Mouse (Mus musculus) testis, adult 2 months (tissue): ENCODE results near the gene Perm1. TPM values are rescaled to one million over a fixed set of nuclear protein-coding genes. Genes with fewer than 3 reads are reported as not detected.

Experiments
- H3K27ac ChIP-seq: fragments of 200-500 bp; 2 replicates; pipeline ENCODE4 v1.5.1; 2012; ENCODE audit warnings: low read depth, low read length; ENCODE audit not compliant: control insufficient read depth, insufficient read depth
- H3K27me3 ChIP-seq: fragments of 200-500 bp; 2 replicates; pipeline ENCODE4 v1.6.1; 2012; ENCODE audit warnings: mild to moderate bottlenecking, low read length, moderate library complexity; ENCODE audit not compliant: control insufficient read depth, insufficient read depth
- H3K36me3 ChIP-seq: fragments of 200-500 bp; 2 replicates; pipeline ENCODE4 v1.6.1; 2012; ENCODE audit warnings: mild to moderate bottlenecking, low read length; ENCODE audit not compliant: control insufficient read depth, insufficient read depth
- H3K4me1 ChIP-seq: fragments of 200-500 bp; 2 replicates; pipeline ENCODE4 v1.6.1; 2012; ENCODE audit warnings: low read length; ENCODE audit not compliant: control insufficient read depth, insufficient read depth
- H3K4me3 ChIP-seq: fragments of 200-500 bp; 2 replicates; pipeline ENCODE4 v1.5.1; 2012; ENCODE audit warnings: low read depth, mild to moderate bottlenecking, low read length, moderate library complexity, mixed read lengths; ENCODE audit not compliant: control insufficient read depth
- CTCF ChIP-seq: fragments of 200-500 bp; IDR thresholded peaks from 2 replicates; pipeline ENCODE4 v1.5.1; 2012; ENCODE audit warnings: low read depth, mild to moderate bottlenecking, inconsistent platforms, low read length, moderate library complexity; ENCODE audit not compliant: control insufficient read depth, insufficient read depth, insufficient replicate concordance
- POLR2A ChIP-seq: fragments of 200-500 bp; IDR thresholded peaks from 2 replicates; pipeline ENCODE4 v1.6.1; 2012; ENCODE audit warnings: low read depth, mild to moderate bottlenecking, inconsistent platforms, low read length, moderate library complexity; ENCODE audit not compliant: control insufficient read depth
- polyA plus RNA-seq: library from polyadenylated mRNA; depleted of rRNA; stranded (reverse); fragments of >200 nt; gene quantifications from 2 replicates; pipeline ENCODE4 v1.2.3, GENCODE M21; 2012; rRNA removed

Gene Perm1
- polyA plus RNA-seq, 1 experiment = not detected

- Histone ChIP-seq H3K4me3 (no peak overlapping the region), H3K27ac (no peak overlapping the region), H3K4me1 (no peaks in the 10 kb centered on the region), H3K27me3 (no peaks in the 10 kb centered on the region), H3K36me3 (no peaks in the 10 kb centered on the region)
- TF ChIP-seq POLR2A (no peak), CTCF (no peak)
Measured at GRCm38 (mm10) chr4:156251081-156251480, 35.4 kb downstream of the Perm1 start.

GRCm38 (mm10) chr4:156252140-156252539 is 36.5 kb downstream of the Perm1 start:
- Histone ChIP-seq H3K27me3 (no peaks in the 10 kb centered on the region), H3K27ac (no peak overlapping the region)
- no peak for TF ChIP-seq CTCF
- no peak for TF ChIP-seq POLR2A

DNA sequence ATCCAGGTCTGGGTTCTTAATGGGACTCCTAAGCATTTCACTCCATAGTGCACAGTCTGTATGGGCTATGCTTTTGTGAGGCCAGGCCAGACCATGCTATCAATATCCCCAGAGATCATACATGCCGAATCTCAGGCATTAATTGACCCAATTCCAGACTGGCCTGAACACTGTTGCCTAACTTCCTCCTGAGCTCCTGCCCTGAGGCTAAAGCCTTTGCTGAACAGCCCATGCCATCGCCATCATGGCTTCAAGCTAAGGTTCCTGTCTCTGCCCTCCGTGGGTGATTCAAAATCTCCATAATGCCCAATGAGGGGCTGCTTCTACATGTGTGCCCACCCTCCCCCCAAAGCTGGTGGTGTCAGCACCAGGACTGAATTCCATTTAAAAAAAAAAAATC is 37.0 kb downstream of the Perm1 start:
- H3K27me3 ChIP-seq = no peaks in the 10 kb centered on the region
- H3K4me3 ChIP-seq = no peak overlapping the region
- no peaks in the 10 kb centered on the region for H3K36me3 ChIP-seq
- TF ChIP-seq CTCF (no peak), POLR2A (no peak)
- H3K27ac ChIP-seq = no peak overlapping the region
- no peaks in the 10 kb centered on the region for H3K4me1 ChIP-seq

More at GRCm38 (mm10) chr4:156252140-156252539, 36.5 kb downstream of the Perm1 start:
- Histone ChIP-seq H3K36me3 (no peaks in the 10 kb centered on the region), H3K4me3 (no peak overlapping the region), H3K4me1 (no peaks in the 10 kb centered on the region)

DNA sequence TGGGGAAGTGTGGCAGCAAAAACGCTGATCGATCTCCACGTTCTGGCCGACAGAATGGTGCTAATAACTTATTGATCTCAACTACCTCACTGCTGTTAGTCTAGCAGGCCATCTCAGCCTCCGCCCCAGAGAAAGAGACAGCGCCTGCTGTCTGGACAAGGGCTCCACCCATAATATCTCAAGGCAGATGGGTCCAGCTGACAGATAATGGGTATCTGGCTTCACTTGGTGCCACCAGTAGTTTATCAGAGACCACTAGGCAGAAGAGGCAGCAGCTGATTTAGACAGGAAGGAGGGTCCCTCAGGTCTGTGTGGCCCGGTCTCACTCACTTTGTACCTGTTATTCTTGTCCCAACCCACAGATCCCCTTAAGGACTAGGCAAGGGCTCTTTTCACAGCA is 37.4 kb downstream of the Perm1 start:
- no peak for TF ChIP-seq CTCF
- no peak for TF ChIP-seq POLR2A
- H3K27ac ChIP-seq = no peak overlapping the region
- H3K36me3 ChIP-seq = no peaks in the 10 kb centered on the region
- no peaks in the 10 kb centered on the region for H3K27me3 ChIP-seq
- no peak overlapping the region for H3K4me3 ChIP-seq
- H3K4me1 ChIP-seq = no peaks in the 10 kb centered on the region

DNA sequence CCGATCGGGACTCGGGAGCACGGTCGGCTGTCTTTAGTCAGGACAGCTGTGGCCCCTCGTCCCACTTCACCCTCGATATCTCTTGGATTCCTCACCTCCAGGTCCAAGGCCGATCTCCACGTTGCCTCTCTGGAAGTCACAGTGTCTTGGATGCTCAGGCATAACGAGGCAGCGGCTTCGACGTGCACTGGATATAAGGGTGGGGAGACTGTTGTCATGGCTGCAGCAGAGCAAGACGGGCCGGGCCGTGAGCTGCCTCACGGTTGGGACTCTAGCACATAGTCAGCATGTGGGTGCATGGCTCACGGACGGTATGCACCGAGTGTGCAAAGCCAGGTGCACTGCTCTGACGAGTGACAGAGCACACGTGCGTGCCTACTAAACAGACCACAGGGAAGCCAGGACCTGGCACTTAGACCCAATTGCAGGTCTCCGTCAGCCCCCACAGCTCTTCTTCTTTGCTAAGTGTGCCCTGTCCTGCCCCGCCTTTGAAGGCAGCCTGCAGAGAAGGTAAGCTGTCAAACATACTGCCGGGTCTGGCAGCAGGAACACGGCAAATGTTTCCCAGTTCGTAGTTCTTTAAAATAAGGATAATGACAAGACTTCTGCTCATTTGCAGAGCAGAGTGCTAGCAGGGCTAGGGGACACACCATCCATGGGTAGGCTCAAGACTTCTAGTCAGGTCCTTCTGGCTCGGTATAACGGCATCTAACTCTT is 38.9 kb downstream of the Perm1 start:
- TF ChIP-seq CTCF = no peak
- TF ChIP-seq POLR2A = no peak
- Histone ChIP-seq H3K4me3 (no peak overlapping the region), H3K27me3 (no peaks in the 10 kb centered on the region), H3K27ac (no peak overlapping the region), H3K36me3 (no peaks in the 10 kb centered on the region), H3K4me1 (no peaks in the 10 kb centered on the region)

DNA sequence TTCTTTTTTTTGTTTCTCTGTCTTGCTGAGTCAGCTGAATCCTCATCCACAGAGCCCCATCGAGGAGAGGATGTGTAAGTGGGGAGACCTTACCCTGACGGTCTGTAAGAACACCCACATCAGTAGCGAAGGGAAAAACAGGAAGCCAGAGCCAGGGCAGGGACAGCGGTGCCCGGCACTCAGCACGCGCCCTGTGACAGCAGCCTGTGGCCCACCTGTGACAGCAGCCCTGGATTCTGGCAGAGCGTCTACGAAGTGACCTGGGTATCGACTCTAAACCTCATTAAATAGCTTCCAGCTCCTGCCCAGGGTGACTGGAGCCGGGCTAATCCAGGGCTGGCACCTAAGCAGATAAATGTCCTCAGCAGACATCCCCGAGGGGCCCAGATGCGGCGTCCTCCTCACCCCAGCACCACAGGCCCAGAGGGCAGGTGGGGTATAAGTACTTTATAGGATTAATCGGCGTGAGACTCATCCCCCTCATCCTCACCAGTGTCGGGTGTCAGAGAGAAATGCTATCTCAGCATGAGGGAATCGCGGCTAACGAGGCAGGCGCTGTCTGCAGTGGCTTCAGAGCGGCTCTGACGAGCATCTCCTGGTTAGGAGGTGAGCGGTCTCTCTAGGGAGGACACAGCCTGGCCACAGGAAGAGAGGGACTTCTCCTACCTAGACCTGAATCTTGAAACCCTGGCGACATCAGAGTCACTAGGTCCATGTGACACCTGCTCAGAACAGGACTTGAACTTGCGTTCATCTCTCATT is 39.6 kb downstream of the Perm1 start, which contains the start of gene Samd11:
TSS of gene Samd11 (minus strand) at position 580 of the 762 bp plus-strand sequence.
- H3K36me3 ChIP-seq = no peaks in the 10 kb centered on the region
- no peak within 1 kb of the TSS for H3K27ac ChIP-seq
- TF ChIP-seq CTCF (no peak), POLR2A (no peak)
- no peaks in the 10 kb centered on the region for H3K4me1 ChIP-seq
- H3K4me3 ChIP-seq = no peak within 1 kb of the TSS
- H3K27me3 ChIP-seq = no peaks in the 10 kb centered on the region

Other genes with a start within 250 kb of the Perm1 start
- 2.4 and 2.5 TPM in 2 replicates for gene B3galt6, start 223.2 kb upstream of the Perm1 start, polyA plus RNA-seq
- 47.6 and 50.5 TPM in 2 replicates for gene Sdf4, start 223.0 kb upstream of the Perm1 start, polyA plus RNA-seq
- 2.8 and 3.4 TPM in 2 replicates for gene Tnfrsf4, start 202.0 kb upstream of the Perm1 start, polyA plus RNA-seq
- not detected in 2 replicates for gene Tnfrsf18, start 189.7 kb upstream of the Perm1 start, polyA plus RNA-seq
- gene Ttll10, start 156.5 kb upstream of the Perm1 start, polyA plus RNA-seq = 641 and 673 TPM in 2 replicates
- 104 and 121 TPM in 2 replicates for gene 9430015G10Rik, start 105.9 kb upstream of the Perm1 start, polyA plus RNA-seq
- 0.72 and 0.85 TPM in 2 replicates for gene Rnf223, start 85.4 kb upstream of the Perm1 start, polyA plus RNA-seq
- gene Agrn, start 18.4 kb upstream of the Perm1 start, polyA plus RNA-seq = 8.8 and 9.4 TPM in 2 replicates
- 0.35 and 0.95 TPM in 2 replicates for gene Isg15, start 15.1 kb upstream of the Perm1 start, polyA plus RNA-seq
- gene AW011738, start 12.6 kb upstream of the Perm1 start, polyA plus RNA-seq = 0.06 and 0.24 TPM in 2 replicates
- gene Plekhn1, start 19.0 kb downstream of the Perm1 start, polyA plus RNA-seq = 40.2 and 42.7 TPM in 2 replicates
- 13.0 and 13.6 TPM in 2 replicates for gene Noc2l, start 20.1 kb downstream of the Perm1 start, polyA plus RNA-seq
- gene Samd11, start 39.8 kb downstream of the Perm1 start, polyA plus RNA-seq = 3.0 and 4.7 TPM in 2 replicates
- 0.73 and 0.79 TPM in 2 replicates for gene Vmn2r-ps159, start 115.2 kb downstream of the Perm1 start, polyA plus RNA-seq